Mouse (Mus musculus): Measurements from ENCODE around the gene D430041D05Rik.

The D430041D05Rik gene

DNA sequence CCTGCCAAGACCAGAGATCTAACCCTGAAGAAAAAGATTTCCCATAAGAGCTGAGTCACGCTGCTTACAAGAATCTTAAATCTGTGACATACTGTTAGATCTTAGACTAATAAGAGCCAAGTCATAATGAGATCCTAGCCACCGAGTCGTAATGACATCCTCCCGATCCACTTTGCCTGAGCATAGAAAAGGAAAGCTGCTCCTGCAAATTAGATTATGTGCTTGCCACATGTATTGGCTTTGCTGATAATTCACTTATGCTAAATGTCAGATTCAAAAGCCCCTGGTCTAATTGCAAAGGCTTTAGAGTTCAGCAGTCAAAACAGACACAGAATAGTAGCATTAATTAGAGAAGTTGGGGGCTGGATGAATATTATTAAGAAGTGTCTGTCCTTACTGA, 164.0 kb downstream of the D430041D05Rik start:
- TF ChIP-seq POU5F1 (IDR thresholded peaks at IDR 0.05; ENCODE audit: borderline replicate concordance, low read length) = no peak
- TF ChIP-seq NANOG (IDR thresholded peaks at IDR 0.05; ENCODE audit: borderline replicate concordance, low read length) = no peak
- TF ChIP-seq CTCF (conservative IDR thresholded peaks at IDR 0.05; ENCODE audit: low read length) = no peak
- Histone ChIP-seq H3K4me3 (replicated peaks; ENCODE audit: low read length) (no peak overlapping the region), H3K27me3 (ENCODE audit: insufficient read depth, low read length) (no peaks in the 10 kb centered on the region), H3K36me3 (ENCODE audit: insufficient read depth, low read length) (no peaks in the 10 kb centered on the region), H3K9me3 (ENCODE audit: low read length) (no peaks in the 10 kb centered on the region), H3K4me1 (replicated peaks; ENCODE audit: low read depth, low read length) (no peaks in the 10 kb centered on the region)

- peaks cover 4% of the 10 kb centered on the region; the same call in 1 of the 2 replicates for H3K27me3 ChIP-seq (ENCODE audit: insufficient read depth, low read length)
- TF ChIP-seq CTCF (conservative IDR thresholded peaks at IDR 0.05; ENCODE audit: low read length) = no peak
- TF ChIP-seq NANOG (IDR thresholded peaks at IDR 0.05; ENCODE audit: borderline replicate concordance, low read length) = no peak
- TF ChIP-seq POU5F1 (IDR thresholded peaks at IDR 0.05; ENCODE audit: borderline replicate concordance, low read length) = no peak
- H3K9me3 ChIP-seq (ENCODE audit: low read length) = no peaks in the 10 kb centered on the region
- no peaks in the 10 kb centered on the region for H3K4me1 ChIP-seq (replicated peaks; ENCODE audit: low read depth, low read length)
- H3K36me3 ChIP-seq (ENCODE audit: insufficient read depth, low read length) = no peaks in the 10 kb centered on the region
- H3K4me3 ChIP-seq (replicated peaks; ENCODE audit: low read length) = no peak overlapping the region
Measured at GRCm38 (mm10) chr2:104242055-104242454, 168.8 kb downstream of the D430041D05Rik start.

GRCm38 (mm10) chr2:104237141-104237540, 173.7 kb downstream of the D430041D05Rik start:
- Histone ChIP-seq H3K4me1 (replicated peaks; ENCODE audit: low read depth, low read length) (no peaks in the 10 kb centered on the region), H3K36me3 (ENCODE audit: insufficient read depth, low read length) (no peaks in the 10 kb centered on the region), H3K4me3 (replicated peaks; ENCODE audit: low read length) (no peak overlapping the region), H3K27me3 (ENCODE audit: insufficient read depth, low read length) (peaks cover 6% of the 10 kb centered on the region), H3K9me3 (ENCODE audit: low read length) (no peaks in the 10 kb centered on the region)
- TF ChIP-seq CTCF (conservative IDR thresholded peaks at IDR 0.05; ENCODE audit: low read length) (no peak), NANOG (IDR thresholded peaks at IDR 0.05; ENCODE audit: borderline replicate concordance, low read length) (no peak), POU5F1 (IDR thresholded peaks at IDR 0.05; ENCODE audit: borderline replicate concordance, low read length) (no peak)

GRCm38 (mm10) chr2:104230444-104230843, 180.4 kb downstream of the D430041D05Rik start:
- H3K9me3 ChIP-seq (ENCODE audit: low read length) = no peaks in the 10 kb centered on the region
- H3K36me3 ChIP-seq (ENCODE audit: insufficient read depth, low read length) = no peaks in the 10 kb centered on the region
- no peak overlapping the region for H3K4me3 ChIP-seq (replicated peaks; ENCODE audit: low read length)
- no peak for TF ChIP-seq NANOG (IDR thresholded peaks at IDR 0.05; ENCODE audit: borderline replicate concordance, low read length)
- TF ChIP-seq CTCF (conservative IDR thresholded peaks at IDR 0.05; ENCODE audit: low read length) = no peak
- no peak for TF ChIP-seq POU5F1 (IDR thresholded peaks at IDR 0.05; ENCODE audit: borderline replicate concordance, low read length)
- no peaks in the 10 kb centered on the region for H3K4me1 ChIP-seq (replicated peaks; ENCODE audit: low read depth, low read length)
- H3K27me3 ChIP-seq (ENCODE audit: insufficient read depth, low read length) = peaks cover 6% of the 10 kb centered on the region

DNA sequence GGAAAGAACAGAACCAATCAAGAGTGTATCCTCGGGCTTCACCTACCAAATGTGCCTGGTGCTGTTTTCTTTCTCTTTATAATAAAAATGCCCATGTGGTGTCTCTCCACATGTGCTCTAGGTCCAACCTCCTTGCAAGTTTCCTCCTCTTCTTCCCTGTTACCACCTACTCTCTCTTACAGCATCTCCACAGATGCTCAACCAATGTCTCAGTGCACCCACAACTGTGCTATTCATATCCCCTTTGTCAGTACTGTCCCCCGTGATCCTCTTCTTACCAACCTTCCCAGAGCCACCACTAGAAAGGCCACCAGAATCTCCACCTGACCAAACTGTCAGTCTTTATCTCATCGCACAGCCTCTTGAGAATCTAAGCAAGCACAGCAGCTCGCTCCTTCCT, 184.8 kb downstream of the D430041D05Rik start:
- H3K4me3 ChIP-seq (replicated peaks; ENCODE audit: low read length) = no peak overlapping the region
- no peak for TF ChIP-seq CTCF (conservative IDR thresholded peaks at IDR 0.05; ENCODE audit: low read length)
- no peak for TF ChIP-seq NANOG (IDR thresholded peaks at IDR 0.05; ENCODE audit: borderline replicate concordance, low read length)
- TF ChIP-seq POU5F1 (IDR thresholded peaks at IDR 0.05; ENCODE audit: borderline replicate concordance, low read length) = no peak
- peaks cover 5% of the 10 kb centered on the region; the same call in 1 of the 2 replicates for H3K9me3 ChIP-seq (ENCODE audit: low read length)

DNA sequence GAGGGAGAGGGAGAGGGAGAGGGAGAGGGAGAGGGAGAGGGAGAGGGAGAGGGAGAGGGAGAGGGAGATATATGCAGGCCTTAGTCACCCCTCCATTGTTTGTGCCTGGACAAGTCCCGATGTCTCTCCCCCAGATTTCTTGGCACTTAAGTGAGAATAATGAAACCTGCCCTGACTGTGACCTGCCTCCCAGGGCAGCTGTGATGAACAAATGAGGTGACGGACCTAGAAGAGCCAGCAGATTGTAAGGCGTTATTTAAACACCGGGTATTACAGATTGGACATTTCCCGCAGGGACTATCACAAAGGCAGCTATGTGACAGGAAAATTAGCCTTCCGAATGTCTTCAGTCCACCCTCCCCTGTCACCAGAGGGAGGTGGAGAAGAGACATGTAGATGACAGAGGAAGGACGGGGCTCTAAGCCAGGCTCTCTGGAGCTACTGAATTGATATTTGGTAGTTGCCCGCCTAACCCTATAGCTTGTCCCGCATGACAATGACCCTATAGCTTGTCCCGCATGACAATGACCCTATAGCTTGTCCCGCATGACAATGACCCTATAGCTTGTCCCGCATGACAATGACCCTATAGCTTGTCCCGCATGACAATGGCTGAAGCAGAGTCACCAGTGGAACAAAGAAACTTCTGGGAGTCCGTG, 191.0 kb downstream of the D430041D05Rik start:
- peaks cover 42% of the 10 kb centered on the region for H3K4me1 ChIP-seq (replicated peaks; ENCODE audit: low read depth, low read length)
- peaks cover 8% of the 10 kb centered on the region; the same call in 1 of the 2 replicates for H3K9me3 ChIP-seq (ENCODE audit: low read length)
- H3K36me3 ChIP-seq (ENCODE audit: insufficient read depth, low read length) = no peaks in the 10 kb centered on the region
- H3K4me3 ChIP-seq (replicated peaks; ENCODE audit: low read length) = no peak overlapping the region
- no peaks in the 10 kb centered on the region for H3K27me3 ChIP-seq (ENCODE audit: insufficient read depth, low read length)
- peak; percentile 94 for TF ChIP-seq POU5F1 (IDR thresholded peaks at IDR 0.05; ENCODE audit: borderline replicate concordance, low read length)
- TF ChIP-seq CTCF (conservative IDR thresholded peaks at IDR 0.05; ENCODE audit: low read length) = no peak
- TF ChIP-seq NANOG (IDR thresholded peaks at IDR 0.05; ENCODE audit: borderline replicate concordance, low read length) = no peak

More for the DNA sequence above, 184.8 kb downstream of the D430041D05Rik start:
- no peaks in the 10 kb centered on the region for H3K4me1 ChIP-seq (replicated peaks; ENCODE audit: low read depth, low read length)
- H3K36me3 ChIP-seq (ENCODE audit: insufficient read depth, low read length) = no peaks in the 10 kb centered on the region
- peaks cover 4% of the 10 kb centered on the region; the same call in 1 of the 2 replicates for H3K27me3 ChIP-seq (ENCODE audit: insufficient read depth, low read length)

DNA sequence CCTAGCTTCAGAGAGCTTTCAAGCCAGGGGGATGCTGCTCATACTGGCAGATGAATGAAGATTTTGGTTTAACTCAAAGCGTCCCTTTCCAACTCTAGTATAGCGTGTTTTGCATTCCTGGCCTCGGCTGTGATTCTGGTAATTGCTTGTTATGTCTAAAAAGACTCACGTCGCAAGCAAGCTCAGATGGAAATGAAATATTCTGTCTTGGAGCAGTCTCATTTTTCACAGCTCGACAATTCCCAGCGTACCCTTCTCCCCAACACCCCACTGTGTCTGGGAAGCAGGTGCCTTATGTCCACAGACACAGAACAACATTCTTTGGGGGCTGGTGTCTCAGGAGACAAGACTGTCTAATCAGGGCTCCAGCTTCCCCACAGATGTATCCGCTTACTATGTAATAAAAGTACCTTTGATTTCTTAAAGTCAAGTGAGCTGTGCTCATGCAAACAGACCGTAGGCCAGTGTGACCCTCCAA, 192.2 kb downstream of the D430041D05Rik start:
- Histone ChIP-seq H3K9me3 (ENCODE audit: low read length) (peaks cover 8% of the 10 kb centered on the region; the same call in 1 of the 2 replicates), H3K4me1 (replicated peaks; ENCODE audit: low read depth, low read length) (peaks cover 42% of the 10 kb centered on the region), H3K27me3 (ENCODE audit: insufficient read depth, low read length) (no peaks in the 10 kb centered on the region), H3K4me3 (replicated peaks; ENCODE audit: low read length) (peak overlapping the region; percentile 32; the same call in 1 of the 2 replicates), H3K36me3 (ENCODE audit: insufficient read depth, low read length) (no peaks in the 10 kb centered on the region)
- TF ChIP-seq CTCF (conservative IDR thresholded peaks at IDR 0.05; ENCODE audit: low read length) (no peak), POU5F1 (IDR thresholded peaks at IDR 0.05; ENCODE audit: borderline replicate concordance, low read length) (no peak), NANOG (IDR thresholded peaks at IDR 0.05; ENCODE audit: borderline replicate concordance, low read length) (no peak)

- Histone ChIP-seq H3K4me3 (replicated peaks; ENCODE audit: low read length) (peak overlapping the region; percentile 32; the same call in 1 of the 2 replicates), H3K9me3 (ENCODE audit: low read length) (peaks cover 8% of the 10 kb centered on the region; the same call in 1 of the 2 replicates), H3K36me3 (ENCODE audit: insufficient read depth, low read length) (no peaks in the 10 kb centered on the region), H3K27me3 (ENCODE audit: insufficient read depth, low read length) (no peaks in the 10 kb centered on the region), H3K4me1 (replicated peaks; ENCODE audit: low read depth, low read length) (peaks cover 42% of the 10 kb centered on the region)
- no peak for TF ChIP-seq CTCF (conservative IDR thresholded peaks at IDR 0.05; ENCODE audit: low read length)
- TF ChIP-seq POU5F1 (IDR thresholded peaks at IDR 0.05; ENCODE audit: borderline replicate concordance, low read length) = no peak
- TF ChIP-seq NANOG (IDR thresholded peaks at IDR 0.05; ENCODE audit: borderline replicate concordance, low read length) = no peak
Measured at GRCm38 (mm10) chr2:104218114-104218513, 192.7 kb downstream of the D430041D05Rik start.
